Mouse (Mus musculus): ENCODE results near the gene Klhl11. TPM values are rescaled to one million over a fixed set of nuclear protein-coding genes. Genes with fewer than 3 reads are reported as not detected.

The Klhl11 gene
- polyA plus RNA-seq, 1 experiment, result 1.7 TPM

- TF ChIP-seq POLR2A (IDR thresholded peaks at IDR 0.05; ENCODE audit: low read depth, low read length) (no peak), CTCF (IDR thresholded peaks at IDR 0.05; ENCODE audit: extremely low read depth, insufficient read length, insufficient replicate concordance, low read depth, low read length) (peak; percentile 59)
- Histone ChIP-seq H3K36me3 (ENCODE audit: control insufficient read depth, insufficient read depth, low read length) (no peaks in the 10 kb centered on the region), H3K27ac (ENCODE audit: insufficient read depth, low read depth, low read length) (peak within 1 kb of the TSS; percentile 73), H3K4me3 (ENCODE audit: low read depth, low read length) (peak within 1 kb of the TSS; percentile 65), H3K4me1 (ENCODE audit: control insufficient read depth, insufficient read depth, insufficient read length, low read length) (peaks cover 13% of the 10 kb centered on the region), H3K27me3 (ENCODE audit: control insufficient read depth, insufficient read depth, low read length) (peaks cover 11% of the 10 kb centered on the region)
- WGBS, result 5% methylated on average over 92 of the region's 93 CpGs
Measured at GRCm38 (mm10) chr11:100414021-100414913, 58.3 kb downstream of the Klhl11 start, which contains the start of gene P3h4. P3h4 (minus strand) TSS chr11:100414836.

DNA sequence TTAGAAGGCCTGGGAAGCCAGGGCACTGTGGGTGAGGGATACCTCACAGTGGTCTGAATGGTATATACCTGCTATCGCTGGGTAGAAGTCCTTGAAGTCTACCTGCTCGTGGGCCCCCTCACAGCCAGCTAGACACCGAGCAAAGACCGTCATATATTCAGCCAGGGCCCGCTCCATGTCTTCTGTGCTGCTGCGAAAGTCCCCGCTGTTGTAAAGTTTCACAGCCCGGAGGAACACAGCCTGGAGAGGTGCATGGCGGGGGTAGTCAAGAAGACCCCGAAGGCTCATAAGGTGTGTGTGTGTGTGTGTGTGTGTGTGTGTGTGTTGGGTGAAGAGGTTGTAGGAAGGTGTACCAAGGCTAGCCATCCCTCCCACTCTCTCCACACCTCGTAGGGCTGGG lies 59.0 kb downstream of the Klhl11 start:
- no peak overlapping the region for H3K27ac ChIP-seq (ENCODE audit: insufficient read depth, low read depth, low read length)
- WGBS, result 81% methylated on average over 11 of the region's 11 CpGs

More for the DNA sequence above, 59.0 kb downstream of the Klhl11 start:
- peaks cover 13% of the 10 kb centered on the region for H3K4me1 ChIP-seq (ENCODE audit: control insufficient read depth, insufficient read depth, insufficient read length, low read length)
- H3K4me3 ChIP-seq (ENCODE audit: low read depth, low read length), result peak overlapping the region; percentile 65
- H3K36me3 ChIP-seq (ENCODE audit: control insufficient read depth, insufficient read depth, low read length), result no peaks in the 10 kb centered on the region
- TF ChIP-seq POLR2A (IDR thresholded peaks at IDR 0.05; ENCODE audit: low read depth, low read length) (no peak), CTCF (IDR thresholded peaks at IDR 0.05; ENCODE audit: extremely low read depth, insufficient read length, insufficient replicate concordance, low read depth, low read length) (no peak)
- H3K27me3 ChIP-seq (ENCODE audit: control insufficient read depth, insufficient read depth, low read length), result peaks cover 11% of the 10 kb centered on the region

Other genes starting within 250 kb of the Klhl11 start
- 0.08 TPM in 1 of 2 replicates, not detected in the other for gene Krt16, start 223.8 kb downstream of the Klhl11 start, polyA plus RNA-seq (2012; rRNA removed)
- gene Krt17, start 211.7 kb downstream of the Klhl11 start, polyA plus RNA-seq (2012; rRNA removed), result 0.11 and 0.72 TPM in 2 replicates
- gene Krt42, start 202.9 kb downstream of the Klhl11 start, polyA plus RNA-seq (2012; rRNA removed), result 0.09 TPM in 1 of 2 replicates, not detected in the other
- gene Eif1, start 152.9 kb downstream of the Klhl11 start, polyA plus RNA-seq (2012; rRNA removed), result 49.3 and 102 TPM in 2 replicates
- gene Gast, start 138.3 kb downstream of the Klhl11 start, polyA plus RNA-seq (2012; rRNA removed), result 0.38 and 336 TPM in 2 replicates
- gene Hap1, start 116.6 kb downstream of the Klhl11 start, polyA plus RNA-seq (2012; rRNA removed), result 2.7 and 4.6 TPM in 2 replicates
- gene Jup, start 75.0 kb downstream of the Klhl11 start, polyA plus RNA-seq (2012; rRNA removed), result 253 and 689 TPM in 2 replicates
- gene P3h4, start 57.9 kb downstream of the Klhl11 start, polyA plus RNA-seq (2012; rRNA removed), result 11.4 and 12.8 TPM in 2 replicates
- 7.2 and 10.0 TPM in 2 replicates for gene Fkbp10, start 57.0 kb downstream of the Klhl11 start, polyA plus RNA-seq (2012; rRNA removed)
- 7.9 and 8.4 TPM in 2 replicates for gene Nt5c3b, start 30.9 kb downstream of the Klhl11 start, polyA plus RNA-seq (2012; rRNA removed)
- gene Klhl10, start 30.8 kb downstream of the Klhl11 start, polyA plus RNA-seq (2012; rRNA removed), result 0.04 TPM in 1 of 2 replicates, not detected in the other
- 14.0 and 21.7 TPM in 2 replicates for gene Acly, start 55.3 kb upstream of the Klhl11 start, polyA plus RNA-seq (2012; rRNA removed)
- 0.01 and 0.09 TPM in 2 replicates for gene Ttc25, start 72.9 kb upstream of the Klhl11 start, polyA plus RNA-seq (2012; rRNA removed)
- 12.1 and 19.4 TPM in 2 replicates for gene Cnp, start 102.2 kb upstream of the Klhl11 start, polyA plus RNA-seq (2012; rRNA removed)
- 85.2 and 134 TPM in 2 replicates for gene Nkiras2, start 146.5 kb upstream of the Klhl11 start, polyA plus RNA-seq (2012; rRNA removed)
- gene Dnajc7, start 147.4 kb upstream of the Klhl11 start, polyA plus RNA-seq (2012; rRNA removed), result 10.6 and 24.8 TPM in 2 replicates
- 0.14 and 0.62 TPM in 2 replicates for gene Zfp385c, start 219.7 kb upstream of the Klhl11 start, polyA plus RNA-seq (2012; rRNA removed)
- gene Dhx58, start 231.5 kb upstream of the Klhl11 start, polyA plus RNA-seq (2012; rRNA removed), result 4.7 and 13.3 TPM in 2 replicates
- gene Kat2a, start 239.7 kb upstream of the Klhl11 start, polyA plus RNA-seq (2012; rRNA removed), result 10.9 and 12.2 TPM in 2 replicates
- gene Hspb9, start 241.1 kb upstream of the Klhl11 start, polyA plus RNA-seq (2012; rRNA removed), result not detected in 2 replicates